Mouse (Mus musculus) CD8-positive naive resting alpha-beta T cell, adult 2 months (primary cell): ENCODE measurements at regions not wholly inside any gene's neighbourhood (a gene's known extent, or its start where the extent isn't known, plus 50 kb on each side); places are given as distances from the start of the nearest gene placed in this dataset.
"Not testable (repeated sequence)": the region's sequence is repeated elsewhere in the genome, so short reads cannot be mapped to it uniquely, and the experiment has no call there.

Source experiments
- DNase-seq, 2 experiments: peaks; one replicate each; pipeline ENCODE4 v3.0.0; 2022; ENCODE audit warnings: low read depth in 2 of 2, low spot score in 2 of 2

DNA sequence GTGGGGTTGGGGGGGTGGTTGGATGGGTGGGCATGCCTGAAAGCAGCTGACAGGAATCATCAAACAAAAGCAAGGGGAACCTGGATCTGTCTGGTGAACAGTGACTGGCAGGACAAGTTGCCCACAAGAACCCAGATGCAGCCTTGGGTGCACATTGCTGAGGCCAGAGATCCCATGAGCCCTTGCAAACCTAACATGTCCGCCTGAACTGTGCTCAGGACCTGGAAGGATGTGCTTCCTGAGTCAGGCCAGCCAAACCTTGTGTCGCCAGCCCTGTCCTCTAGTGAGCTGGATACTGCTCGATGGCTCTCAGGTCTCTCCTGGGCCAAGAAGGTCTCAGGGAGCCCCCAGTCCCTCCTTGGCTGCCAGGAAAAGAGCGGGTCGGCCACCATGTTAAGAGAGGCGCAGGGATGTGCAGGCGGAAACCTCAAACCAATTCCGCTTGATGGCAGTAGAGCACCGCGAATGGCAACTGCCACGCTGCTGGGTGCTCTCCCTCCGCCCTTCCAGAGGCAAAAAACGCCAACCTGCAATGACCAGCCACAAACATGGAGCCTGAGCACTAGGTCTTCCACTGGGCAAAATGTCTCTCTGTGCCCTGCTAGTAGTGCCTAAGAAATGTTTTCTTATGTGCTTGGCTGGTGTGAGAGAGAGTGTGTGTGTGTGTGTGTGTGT, 140.2 kb downstream of the Pls3 start:
- DNase-seq = peak in 1 of 2 experiments; percentile 53

DNA sequence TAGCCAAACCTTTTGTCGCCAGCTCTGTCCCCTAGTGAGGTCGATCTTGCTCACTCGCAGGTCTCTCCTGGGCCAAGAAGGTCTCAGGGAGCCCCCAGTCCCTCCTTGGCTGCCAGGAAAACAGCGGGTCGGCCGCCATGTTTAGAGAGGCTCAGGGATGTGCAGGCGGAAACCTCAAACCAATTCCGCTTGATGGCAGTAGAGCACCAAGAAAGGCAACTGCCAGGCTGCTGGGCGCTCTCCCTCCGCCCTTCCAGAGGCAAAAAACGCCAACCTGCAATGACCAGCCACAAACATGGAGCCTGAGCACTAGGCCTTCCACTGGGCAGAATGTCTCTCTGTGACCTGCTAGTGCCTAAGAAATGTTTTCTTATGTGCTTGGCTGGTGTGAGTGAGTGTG, 141.3 kb downstream of the Pls3 start:
- DNase-seq = peak in 1 of 2 experiments; percentile 78

DNA sequence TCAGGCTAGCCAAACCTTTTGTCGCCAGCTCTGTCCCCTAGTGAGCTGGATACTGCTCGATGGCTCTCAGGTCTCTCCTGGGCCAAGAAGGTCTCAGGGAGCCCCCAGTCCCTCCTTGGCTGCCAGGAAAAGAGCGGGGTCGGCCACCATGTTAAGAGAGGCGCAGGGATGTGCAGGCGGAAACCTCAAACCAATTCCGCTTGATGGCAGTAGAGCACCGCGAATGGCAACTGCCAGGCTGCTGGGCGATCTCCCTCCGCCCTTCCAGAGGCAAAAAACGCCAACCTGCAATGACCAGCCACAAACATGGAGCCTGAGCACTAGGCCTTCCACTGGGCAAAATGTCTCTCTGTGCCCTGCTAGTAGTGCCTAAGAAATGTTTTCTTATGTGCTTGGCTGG, 145.2 kb downstream of the Pls3 start:
- DNase-seq = peak in 1 of 2 experiments; percentile 49

- DNase-seq = no peak
These were observed 146.5 kb downstream of the Pls3 start for GRCm38 (mm10) chrX:75728507-75728906.

DNA sequence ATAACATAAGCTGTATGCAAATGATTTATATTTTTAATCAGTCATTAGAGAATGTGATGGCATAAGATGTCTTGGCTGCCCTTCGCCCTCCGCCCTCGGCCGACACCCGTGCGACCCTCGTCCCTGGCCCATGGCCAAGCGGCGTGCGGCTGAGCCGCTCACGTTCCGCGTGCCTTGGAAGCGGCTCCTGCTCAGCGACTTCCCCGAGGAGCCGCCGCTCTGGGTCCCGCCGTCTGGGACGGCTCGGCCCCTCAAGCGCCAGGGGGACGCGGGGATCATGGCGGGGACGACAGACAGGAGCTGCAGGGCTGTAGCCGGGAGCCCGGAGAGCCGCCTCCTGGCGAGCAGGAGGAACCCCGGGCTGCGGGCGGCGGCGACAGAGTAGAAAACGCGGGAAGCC, 145.5 kb upstream of the Rab39b start:
- DNase-seq = not testable (repeated sequence)

DNA sequence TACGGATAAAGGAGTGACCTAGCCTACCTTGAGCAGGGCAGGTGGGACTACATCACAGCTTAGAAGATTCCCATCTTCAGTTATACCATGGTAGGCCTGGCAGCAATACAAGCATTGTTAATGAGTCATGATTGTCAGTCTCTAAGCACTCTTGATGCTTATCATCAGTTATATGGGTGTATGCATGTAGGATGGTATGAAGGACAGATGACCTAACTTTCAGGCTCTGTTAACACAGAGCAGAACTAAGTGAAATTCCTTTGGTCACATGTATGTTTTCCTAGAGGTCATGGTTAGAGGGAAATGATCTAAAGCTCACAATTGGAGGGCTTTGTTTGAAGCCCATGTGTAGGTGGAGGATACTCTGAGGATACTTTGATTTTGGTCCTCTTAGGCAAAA, 121.9 kb upstream of the Rab39b start:
- no peak for DNase-seq

- not testable (repeated sequence) for DNase-seq
These were observed 97.2 kb upstream of the Rab39b start for GRCm38 (mm10) chrX:75675271-75675670.

DNA sequence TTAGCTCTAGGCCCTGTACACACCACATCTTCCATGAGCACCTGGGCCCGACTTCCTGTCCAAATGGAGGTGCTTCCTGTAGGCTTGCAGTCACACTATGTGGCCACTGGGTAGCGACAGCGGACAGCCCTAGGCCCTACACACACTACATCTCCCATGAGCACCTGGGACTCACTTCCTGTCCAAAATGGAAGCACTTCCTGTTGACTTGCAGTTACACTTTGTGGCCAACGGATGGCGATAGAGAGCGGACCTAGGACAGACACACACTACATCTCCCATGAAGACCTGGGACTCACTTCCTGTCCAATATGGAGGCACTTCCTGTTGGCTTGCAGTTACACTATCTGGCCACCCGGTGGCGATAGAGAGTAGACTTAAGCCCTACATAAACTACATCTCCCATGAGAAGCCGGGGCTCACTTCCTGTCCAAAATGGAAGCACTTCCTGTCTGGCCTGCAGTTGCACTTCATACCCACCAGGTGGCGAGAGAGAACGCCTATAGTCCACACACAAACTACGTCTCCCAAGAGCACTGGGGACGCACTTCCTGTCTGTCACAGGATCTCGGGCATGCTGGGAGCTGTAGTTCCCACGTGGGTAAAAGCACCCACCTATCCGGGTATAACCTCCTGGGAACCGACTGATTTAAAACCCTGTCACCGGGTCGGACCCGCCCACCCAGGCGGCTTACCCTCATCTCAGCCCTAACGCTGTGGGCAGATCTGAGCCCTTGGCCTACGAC, 96.1 kb upstream of the Rab39b start:
- DNase-seq = peak; percentile 82 to 88

GRCm38 (mm10) chrX:75673586-75673919, 95.5 kb upstream of the Rab39b start:
- DNase-seq = no peak

DNA sequence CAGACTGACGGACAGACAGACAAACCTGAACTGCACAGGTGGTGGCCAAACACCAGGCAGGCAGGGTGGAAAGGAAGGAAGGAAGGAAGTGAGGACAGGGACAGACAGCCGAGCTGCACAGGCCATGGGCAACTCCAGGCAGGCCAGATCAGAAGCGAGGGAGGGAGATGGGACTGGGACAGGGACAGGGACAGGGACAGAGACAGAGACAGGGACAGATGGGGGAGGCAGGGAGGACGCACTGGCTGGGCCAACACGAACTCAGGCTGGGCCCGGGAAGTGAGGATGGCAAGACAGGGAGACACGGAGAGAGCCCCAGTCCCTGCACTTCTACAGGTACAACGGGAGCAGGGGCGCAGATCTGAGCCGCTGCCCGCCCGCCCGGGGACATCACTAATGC, 94.9 kb upstream of the Rab39b start:
- DNase-seq = no peak

DNA sequence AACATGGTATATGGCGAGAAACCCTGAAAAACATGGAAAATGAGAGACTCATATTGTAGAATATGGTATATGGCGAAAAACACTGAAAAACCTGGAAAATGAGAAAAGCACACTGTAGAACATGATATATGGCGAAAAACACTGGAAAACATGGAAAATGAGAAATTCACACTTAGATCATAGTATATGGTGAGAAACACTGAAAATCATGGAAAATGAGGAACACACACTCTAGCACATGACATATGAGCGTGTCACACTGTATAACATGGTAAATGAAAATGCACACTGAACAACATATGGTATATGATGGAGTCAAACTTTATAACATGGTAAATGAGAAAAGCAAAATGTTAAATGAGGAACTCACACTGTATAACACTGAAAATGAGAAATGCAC, 89.6 kb upstream of the Rab39b start:
- DNase-seq = no peak

DNA sequence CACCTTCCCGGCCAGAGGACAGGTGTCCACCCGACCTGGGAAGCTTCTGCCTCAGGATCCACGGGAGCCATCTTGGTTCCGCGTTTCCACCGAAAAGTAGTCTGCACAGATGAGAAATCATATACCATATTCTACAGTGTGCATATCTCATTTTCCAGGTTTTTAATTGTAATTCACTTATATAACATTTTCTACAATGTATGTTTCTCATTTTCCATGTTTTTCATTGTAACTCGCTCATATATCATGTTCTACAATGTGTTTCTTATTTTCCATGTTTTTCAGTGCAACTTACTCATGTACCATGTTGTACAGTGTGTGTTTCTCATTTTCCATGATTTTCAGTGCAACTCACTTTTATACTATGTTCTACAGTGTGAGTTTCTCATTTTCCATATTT, 65.4 kb upstream of the Rab39b start:
- DNase-seq = no peak
